Mouse (Mus musculus) lung, embryonic 14.5 days (tissue): ENCODE data around the gene Ighmbp2. TPM values are rescaled to one million over a fixed set of nuclear protein-coding genes. Genes with fewer than 3 reads are reported as not detected.

ENCODE experiments used
- ATAC-seq: fragments of 200-750 bp; cut with Nextera tagmentation; 2 replicates; pipeline ENCODE4 v1.8.0; 2017; ENCODE audit warnings: mild to moderate bottlenecking, moderate TSS enrichment, moderate library complexity; ENCODE audit not compliant: insufficient read depth
- DNase-seq: peaks from one replicate; pipeline ENCODE4 v3.0.0-alpha.2; 2015
- H3K27ac ChIP-seq: fragments of 300-500 bp; sonication (generic); 2 replicates; pipeline ENCODE4 v1.5.1; 2014; ENCODE audit warnings: low read depth, mild to moderate bottlenecking, moderate library complexity
- H3K27me3 ChIP-seq: fragments of 300-500 bp; sonication (generic); 2 replicates; pipeline ENCODE4 v1.6.1; 2014; ENCODE audit warnings: low read length, control low read depth; ENCODE audit not compliant: insufficient read depth
- H3K36me3 ChIP-seq: fragments of 300-500 bp; sonication (generic); 2 replicates; pipeline ENCODE4 v1.6.1; 2014; ENCODE audit warnings: control low read depth; ENCODE audit not compliant: insufficient read depth
- H3K4me1 ChIP-seq: fragments of 300-500 bp; sonication (generic); 2 replicates; pipeline ENCODE4 v1.6.1; 2014; ENCODE audit warnings: antibody characterized with exemption, control low read depth; ENCODE audit not compliant: insufficient read depth
- H3K4me2 ChIP-seq: fragments of 300-500 bp; sonication (generic); 2 replicates; pipeline ENCODE4 v1.6.1; 2014; ENCODE audit warnings: mild to moderate bottlenecking
- H3K4me3 ChIP-seq: fragments of 300-500 bp; sonication (generic); 2 replicates; pipeline ENCODE4 v1.5.1; 2014; ENCODE audit warnings: low read depth, low read length
- H3K9ac ChIP-seq: fragments of 300-500 bp; sonication (generic); 2 replicates; pipeline ENCODE4 v1.6.1; 2014
- H3K9me3 ChIP-seq: fragments of 300-500 bp; sonication (generic); 2 replicates; pipeline ENCODE4 v1.6.1; 2016; ENCODE audit warnings: low read depth, low read length, control low read depth
- CTCF ChIP-seq: IDR thresholded peaks from 2 replicates; pipeline ENCODE4 v1.5.1; 2016; ENCODE audit warnings: antibody characterized with exemption, low read depth
- WGBS: fragments of 180-500 bp; shearing (Covaris S2); extraction: QIAGEN DNeasy Blood & Tissue Kit; methylation state at CpG from one replicate; pipeline ENCODE4 v1.1.7; 2014; 5-methylcytosine and 5-hydroxymethylcytosine counted together
- polyA plus RNA-seq: library from polyadenylated mRNA; unstranded; fragments of >200 nt; fragmentation: Nextera tagmentation; extraction: Ambion mirVana; gene quantifications from 2 replicates; pipeline ENCODE4 v1.2.1, GENCODE M21; 2014

The Ighmbp2 gene
- polyA plus RNA-seq, 1 experiment from 2014 or later = 9.7 TPM

- H3K9ac ChIP-seq = peak overlapping the region; percentile 59
- H3K27me3 ChIP-seq = 0 out of 2 replicates have a peak, but pooled peaks cover 6% of the 10 kb centered on the region
- H3K4me2 ChIP-seq = peak overlapping the region; percentile 99
- TF ChIP-seq CTCF = no peak
- no peaks in the 10 kb centered on the region for H3K36me3 ChIP-seq
- DNase-seq (peak; percentile 53), ATAC-seq (peak; percentile 3)
- H3K27ac ChIP-seq = peak overlapping the region; percentile 94; the same call in 1 of the 2 replicates
- no peaks in the 10 kb centered on the region for H3K9me3 ChIP-seq
- WGBS = under 1% methylated on average over 34 of the region's 34 CpGs
- peaks cover 18% of the 10 kb centered on the region for H3K4me1 ChIP-seq
- H3K4me3 ChIP-seq = peak overlapping the region; percentile 59
These were observed 41.0 kb upstream of the Ighmbp2 start for GRCm38 (mm10) chr19:3323753-3324270.

DNA sequence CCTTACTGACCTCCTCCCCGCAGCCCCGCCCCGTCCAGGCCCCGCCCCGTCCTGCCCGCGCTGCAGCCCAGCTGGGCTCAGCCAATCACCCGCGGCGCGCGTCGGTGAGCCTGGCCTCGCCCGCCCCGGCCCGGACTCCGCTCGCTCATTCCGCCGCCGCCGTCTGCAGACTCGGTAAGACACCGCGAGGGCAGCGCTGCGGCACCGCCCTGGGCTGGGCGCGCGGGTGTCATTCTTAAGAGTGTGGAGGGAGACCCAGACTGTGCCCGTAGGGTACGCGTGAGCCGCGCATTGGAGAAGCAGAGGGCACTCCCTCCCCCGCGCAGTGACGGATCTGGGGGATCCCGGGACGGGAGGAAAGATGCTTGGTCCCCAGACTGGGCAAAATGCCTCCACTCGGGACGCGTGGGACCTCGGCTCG, 40.4 kb upstream of the Ighmbp2 start:
- Histone ChIP-seq H3K4me2 (peak overlapping the region; percentile 99), H3K27me3 (0 out of 2 replicates have a peak, but pooled peaks cover 6% of the 10 kb centered on the region), H3K9ac (peak overlapping the region; percentile 59), H3K36me3 (no peaks in the 10 kb centered on the region), H3K27ac (no peak overlapping the region), H3K4me1 (peaks cover 18% of the 10 kb centered on the region), H3K4me3 (peak overlapping the region; percentile 59), H3K9me3 (no peaks in the 10 kb centered on the region)
- DNase-seq = peak; percentile 87
- TF ChIP-seq CTCF = no peak
- peak; percentile 80 for ATAC-seq
- WGBS = under 1% methylated on average over 47 of the region's 47 CpGs

DNA sequence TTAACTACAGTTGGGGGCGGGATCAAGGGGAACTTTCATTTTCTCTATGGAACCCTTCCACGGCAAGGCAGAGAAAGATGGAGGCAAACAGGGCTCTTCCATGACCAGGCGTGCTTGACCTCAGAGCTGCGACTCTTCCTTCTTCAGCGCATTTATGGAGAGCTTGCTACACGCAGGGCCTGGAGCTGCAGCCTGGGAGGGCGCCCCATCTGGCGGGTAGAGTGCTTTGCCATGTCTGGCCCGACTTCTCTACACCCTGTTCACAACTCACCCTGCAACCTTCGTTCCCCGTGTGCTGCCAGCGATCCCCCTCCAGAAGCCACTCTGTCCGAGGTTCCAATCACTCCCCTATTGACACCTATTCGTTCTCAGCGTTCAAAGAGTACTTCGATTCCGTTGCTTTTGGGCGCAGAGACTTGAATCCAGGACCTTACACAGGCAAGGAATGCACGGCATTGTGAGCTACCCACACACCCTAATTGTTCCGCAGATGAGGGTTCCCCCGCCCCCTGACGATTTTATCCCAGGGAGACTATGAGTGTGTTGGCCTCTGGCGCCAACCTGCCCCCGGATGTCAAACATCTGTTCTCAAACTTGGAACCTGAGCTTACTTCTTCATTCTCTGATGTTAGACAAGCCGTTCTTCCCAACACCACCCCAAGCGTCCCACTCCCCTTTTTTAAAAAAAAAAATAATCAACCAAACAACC, 39.6 kb upstream of the Ighmbp2 start, which contains the start of gene Cpt1a:
Gene Cpt1a (plus strand): TSS at position 74 of the 709 bp plus-strand sequence.
- H3K9me3 ChIP-seq = no peaks in the 10 kb centered on the region
- DNase-seq = peak; percentile 58
- ATAC-seq = peak; percentile 18
- H3K9ac ChIP-seq = peak within 1 kb of the TSS; percentile 59
- 2% methylated on average over 26 of the region's 26 CpGs for WGBS
- H3K27ac ChIP-seq = peak within 1 kb of the TSS; percentile 20; the same call in 1 of the 2 replicates
- H3K4me2 ChIP-seq = peak within 1 kb of the TSS; percentile 99
- H3K36me3 ChIP-seq = no peaks in the 10 kb centered on the region
- 0 out of 2 replicates have a peak, but pooled peaks cover 6% of the 10 kb centered on the region for H3K27me3 ChIP-seq
- peak within 1 kb of the TSS; percentile 59 for H3K4me3 ChIP-seq
- peak; percentile 58 for TF ChIP-seq CTCF
- H3K4me1 ChIP-seq = peaks cover 18% of the 10 kb centered on the region

- Histone ChIP-seq H3K4me2 (peak overlapping the region; percentile 99), H3K4me1 (peaks cover 18% of the 10 kb centered on the region), H3K9ac (peak overlapping the region; percentile 23; the same call in 1 of the 2 replicates), H3K27ac (no peak overlapping the region), H3K9me3 (no peaks in the 10 kb centered on the region), H3K27me3 (0 out of 2 replicates have a peak, but pooled peaks cover 6% of the 10 kb centered on the region), H3K4me3 (peak overlapping the region; percentile 59; the same call in 1 of the 2 replicates), H3K36me3 (no peaks in the 10 kb centered on the region)
- TF ChIP-seq CTCF = no peak
- 3% methylated on average over 11 of the region's 11 CpGs for WGBS
- DNase-seq = peak; percentile 78
- no peak for ATAC-seq
These were observed 38.8 kb upstream of the Ighmbp2 start for GRCm38 (mm10) chr19:3321617-3322016.

- DNase-seq (peak; percentile 23), ATAC-seq (no peak)
- Histone ChIP-seq H3K4me3 (no peak overlapping the region), H3K4me2 (no peak overlapping the region), H3K36me3 (no peaks in the 10 kb centered on the region), H3K27ac (no peak overlapping the region), H3K4me1 (peaks cover 10% of the 10 kb centered on the region), H3K9ac (no peak overlapping the region), H3K27me3 (0 out of 2 replicates have a peak, but pooled peaks cover 6% of the 10 kb centered on the region), H3K9me3 (no peaks in the 10 kb centered on the region)
- peak; percentile 59 for TF ChIP-seq CTCF
- WGBS = 76% methylated on average over 3 of the region's 3 CpGs
These were observed 38.0 kb upstream of the Ighmbp2 start for GRCm38 (mm10) chr19:3320801-3321200.

GRCm38 (mm10) chr19:3320086-3320485, 37.3 kb upstream of the Ighmbp2 start:
- no peak for DNase-seq
- Histone ChIP-seq H3K4me2 (no peak overlapping the region), H3K9me3 (no peaks in the 10 kb centered on the region), H3K27ac (no peak overlapping the region), H3K27me3 (0 out of 2 replicates have a peak, but pooled peaks cover 6% of the 10 kb centered on the region), H3K36me3 (no peaks in the 10 kb centered on the region), H3K4me3 (no peak overlapping the region), H3K9ac (no peak overlapping the region), H3K4me1 (peaks cover 10% of the 10 kb centered on the region)
- ATAC-seq = no peak
- no peak for TF ChIP-seq CTCF
- WGBS = 64% methylated on average over 7 of the region's 7 CpGs

- ATAC-seq (no peak), DNase-seq (no peak)
- 76% methylated on average over 2 of the region's 2 CpGs for WGBS
- H3K4me2 ChIP-seq = no peak overlapping the region
- H3K27ac ChIP-seq = no peak overlapping the region
- H3K9ac ChIP-seq = no peak overlapping the region
- 0 out of 2 replicates have a peak, but pooled peaks cover 6% of the 10 kb centered on the region for H3K27me3 ChIP-seq
- H3K9me3 ChIP-seq = no peaks in the 10 kb centered on the region
- H3K4me3 ChIP-seq = no peak overlapping the region
- H3K36me3 ChIP-seq = no peaks in the 10 kb centered on the region
- H3K4me1 ChIP-seq = peaks cover 5% of the 10 kb centered on the region; the same call in 1 of the 2 replicates
- TF ChIP-seq CTCF = no peak
These were observed 36.5 kb upstream of the Ighmbp2 start for GRCm38 (mm10) chr19:3319341-3319740.
